Mouse (Mus musculus): ENCODE data around the gene Prss8. TPM values are rescaled to one million over a fixed set of nuclear protein-coding genes. Genes with fewer than 3 reads are reported as not detected.
A peak's percentile ranks its signal among the peaks of the same experiment; 100 is the strongest.
"Not testable (repeated sequence)": the region's sequence is repeated elsewhere in the genome, so short reads cannot be mapped to it uniquely, and the experiment has no call there.

The Prss8 gene
- polyA plus RNA-seq, 1 experiment from 2014 or later, result 3.4 TPM

DNA sequence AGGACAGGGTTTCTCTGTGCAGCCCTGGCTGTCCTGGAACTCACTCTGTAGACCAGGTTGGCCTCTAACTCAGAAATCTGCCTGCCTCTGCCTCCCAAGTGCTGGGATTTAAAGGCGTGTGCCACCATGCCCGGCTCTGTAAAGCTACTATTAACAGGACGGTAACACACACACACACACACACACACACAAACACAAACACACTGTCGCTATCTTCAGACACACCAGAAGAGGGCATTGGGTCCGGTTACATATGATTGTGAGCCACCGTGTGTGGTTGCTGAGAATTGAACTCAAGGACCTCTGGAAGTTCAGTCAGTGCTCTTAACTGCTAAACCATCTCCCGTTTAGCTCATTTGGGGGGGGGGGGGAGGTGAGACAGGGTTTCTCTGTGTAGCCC is 34.0 kb downstream of the Prss8 start:
- not testable (repeated sequence) for H3K4me2 ChIP-seq (replicated peaks; ENCODE audit: low read depth, low read length); H3K9ac ChIP-seq (ENCODE audit: low read depth, low read length); H3K9me3 ChIP-seq (ENCODE audit: control insufficient read depth, low read length); H3K36me3 ChIP-seq (ENCODE audit: control insufficient read depth, insufficient read depth, low read length); H3K27me3 ChIP-seq (ENCODE audit: control insufficient read depth, insufficient read depth, low read length); DNase-seq (ENCODE audit: low spot score); H3K4me1 ChIP-seq (replicated peaks; ENCODE audit: control insufficient read depth, insufficient read depth, low read length); H3K27ac ChIP-seq (ENCODE audit: low read depth, low read length)
- peak; percentile 15 for ATAC-seq (ENCODE audit: low FRiP score)
- WGBS, result 70% methylated on average over 7 of the region's 7 CpGs
- H3K4me3 ChIP-seq (ENCODE audit: low read depth, low read length), result peak overlapping the region; percentile 12; the same call in 1 of the 2 replicates

DNA sequence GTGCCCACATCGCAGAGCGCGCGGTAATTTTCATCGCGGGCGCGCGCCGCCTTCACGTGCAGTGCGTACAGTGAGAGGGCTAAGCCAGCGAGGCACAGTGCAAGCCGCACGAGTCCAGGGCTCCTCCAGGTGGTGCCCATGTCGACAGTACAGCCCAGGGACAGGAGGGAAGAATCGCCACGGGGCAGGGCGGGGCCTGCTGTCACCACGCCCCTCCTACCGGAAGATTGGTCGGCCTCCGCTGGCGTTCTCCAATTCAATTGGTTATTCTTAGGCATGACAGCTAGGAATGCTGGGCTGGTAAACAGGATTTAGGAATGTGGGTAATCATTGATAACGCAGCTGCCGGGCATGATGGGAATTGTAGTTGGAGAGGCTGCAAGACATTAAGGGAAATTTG is 34.5 kb downstream of the Prss8 start, which contains the start of the genes Gm21974 and Vkorc1:
Gene Gm21974 (minus strand): TSS at position 13 of the 400 bp plus-strand sequence.
Gene Vkorc1 (minus strand): TSS at position 176 of the 400 bp plus-strand sequence.
- ATAC-seq (ENCODE audit: low FRiP score), result peak; percentile 98
- H3K4me2 ChIP-seq (replicated peaks; ENCODE audit: low read depth, low read length), result peak within 1 kb of the TSS; percentile 59
- no peaks in the 10 kb centered on the region; the same call in 1 of the 2 replicates for H3K4me1 ChIP-seq (replicated peaks; ENCODE audit: control insufficient read depth, insufficient read depth, low read length)
- no peaks in the 10 kb centered on the region for H3K27me3 ChIP-seq (ENCODE audit: control insufficient read depth, insufficient read depth, low read length)
- peak within 1 kb of the TSS; percentile 56 for H3K27ac ChIP-seq (ENCODE audit: low read depth, low read length)
- H3K9ac ChIP-seq (ENCODE audit: low read depth, low read length), result peak within 1 kb of the TSS; percentile 52
- H3K4me3 ChIP-seq (ENCODE audit: low read depth, low read length), result peak within 1 kb of the TSS; percentile 51
- WGBS, result 1% methylated on average over 26 of the region's 26 CpGs
- H3K9me3 ChIP-seq (ENCODE audit: control insufficient read depth, low read length), result no peaks in the 10 kb centered on the region
- no peaks in the 10 kb centered on the region for H3K36me3 ChIP-seq (ENCODE audit: control insufficient read depth, insufficient read depth, low read length)
- peak; percentile 94 for DNase-seq (ENCODE audit: low spot score)

DNA sequence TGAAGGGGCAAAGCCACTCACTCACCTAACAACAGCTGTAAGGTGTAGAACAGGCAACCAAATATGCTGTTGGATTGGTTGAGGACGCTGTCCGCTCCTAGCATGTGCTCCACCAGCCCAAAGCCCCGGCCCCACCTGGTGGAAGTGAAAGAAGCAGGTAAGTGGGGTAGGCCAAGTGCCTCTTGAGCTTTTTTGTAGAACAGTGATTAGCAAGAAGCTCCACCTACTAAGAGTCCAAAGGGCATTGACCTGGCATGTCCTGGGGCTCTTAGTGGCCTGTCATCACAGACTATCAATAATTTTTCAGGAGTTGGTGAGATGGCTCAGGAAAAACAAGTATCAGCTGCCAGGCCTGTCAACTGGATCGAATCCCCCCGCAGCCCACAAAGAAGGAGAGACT is 35.4 kb downstream of the Prss8 start:
- 91% methylated on average over 5 of the region's 5 CpGs for WGBS
- H3K4me2 ChIP-seq (replicated peaks; ENCODE audit: low read depth, low read length), result no peak overlapping the region; the same call in 1 of the 2 replicates
- no peaks in the 10 kb centered on the region for H3K36me3 ChIP-seq (ENCODE audit: control insufficient read depth, insufficient read depth, low read length)
- no peaks in the 10 kb centered on the region for H3K9me3 ChIP-seq (ENCODE audit: control insufficient read depth, low read length)
- H3K4me3 ChIP-seq (ENCODE audit: low read depth, low read length), result no peak overlapping the region
- no peak overlapping the region for H3K27ac ChIP-seq (ENCODE audit: low read depth, low read length)
- no peaks in the 10 kb centered on the region for H3K27me3 ChIP-seq (ENCODE audit: control insufficient read depth, insufficient read depth, low read length)
- DNase-seq (ENCODE audit: low spot score) (no peak), ATAC-seq (ENCODE audit: low FRiP score) (no peak)
- no peak overlapping the region for H3K9ac ChIP-seq (ENCODE audit: low read depth, low read length)
- no peaks in the 10 kb centered on the region; the same call in 1 of the 2 replicates for H3K4me1 ChIP-seq (replicated peaks; ENCODE audit: control insufficient read depth, insufficient read depth, low read length)

DNA sequence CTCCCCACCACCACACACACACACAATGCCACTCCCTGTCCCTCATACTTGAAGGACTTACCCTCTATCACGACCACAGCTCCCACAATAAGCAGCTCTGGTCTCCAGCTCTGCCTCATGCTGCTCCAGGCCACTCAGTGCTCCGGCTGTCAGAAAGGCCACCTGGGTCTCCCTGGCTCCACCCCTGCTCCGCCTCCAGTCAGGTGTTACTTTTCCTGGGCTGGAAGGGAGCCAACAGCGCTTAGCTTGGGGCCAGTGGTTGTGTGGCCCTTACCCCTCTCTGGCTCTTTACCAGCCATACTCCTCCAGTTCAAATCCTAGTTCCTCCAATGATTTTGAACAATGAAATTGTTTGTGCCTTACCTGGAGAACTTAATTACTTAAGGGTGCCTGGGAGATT is 39.1 kb downstream of the Prss8 start, which contains the start of gene Prss53:
Gene Prss53 (minus strand): TSS at position 173 of the 400 bp plus-strand sequence.
- WGBS, result 45% methylated on average over 4 of the region's 4 CpGs

GRCm38 (mm10) chr7:127888821-127889220 is 41.1 kb downstream of the Prss8 start:
- Histone ChIP-seq H3K4me3 (ENCODE audit: low read depth, low read length) (no peak overlapping the region), H3K4me1 (replicated peaks; ENCODE audit: control insufficient read depth, insufficient read depth, low read length) (no peaks in the 10 kb centered on the region; the same call in 1 of the 2 replicates), H3K4me2 (replicated peaks; ENCODE audit: low read depth, low read length) (no peak overlapping the region), H3K27me3 (ENCODE audit: control insufficient read depth, insufficient read depth, low read length) (no peaks in the 10 kb centered on the region), H3K9me3 (ENCODE audit: control insufficient read depth, low read length) (no peaks in the 10 kb centered on the region), H3K9ac (ENCODE audit: low read depth, low read length) (no peak overlapping the region), H3K36me3 (ENCODE audit: control insufficient read depth, insufficient read depth, low read length) (peaks cover 12% of the 10 kb centered on the region; the same call in 1 of the 2 replicates), H3K27ac (ENCODE audit: low read depth, low read length) (no peak overlapping the region)
- WGBS, result 85% methylated on average over 3 of the region's 3 CpGs
- DNase-seq (ENCODE audit: low spot score) (no peak), ATAC-seq (ENCODE audit: low FRiP score) (no peak)

More for the DNA sequence above, 39.1 kb downstream of the Prss8 start, which contains the start of gene Prss53:
- Histone ChIP-seq H3K9me3 (ENCODE audit: control insufficient read depth, low read length) (no peaks in the 10 kb centered on the region), H3K27ac (ENCODE audit: low read depth, low read length) (no peak within 1 kb of the TSS), H3K9ac (ENCODE audit: low read depth, low read length) (no peak within 1 kb of the TSS), H3K4me2 (replicated peaks; ENCODE audit: low read depth, low read length) (no peak within 1 kb of the TSS), H3K4me1 (replicated peaks; ENCODE audit: control insufficient read depth, insufficient read depth, low read length) (no peaks in the 10 kb centered on the region; the same call in 1 of the 2 replicates), H3K36me3 (ENCODE audit: control insufficient read depth, insufficient read depth, low read length) (peaks cover 5% of the 10 kb centered on the region; the same call in 1 of the 2 replicates), H3K4me3 (ENCODE audit: low read depth, low read length) (no peak within 1 kb of the TSS), H3K27me3 (ENCODE audit: control insufficient read depth, insufficient read depth, low read length) (no peaks in the 10 kb centered on the region)
- no peak for ATAC-seq (ENCODE audit: low FRiP score)
- DNase-seq (ENCODE audit: low spot score), result no peak

DNA sequence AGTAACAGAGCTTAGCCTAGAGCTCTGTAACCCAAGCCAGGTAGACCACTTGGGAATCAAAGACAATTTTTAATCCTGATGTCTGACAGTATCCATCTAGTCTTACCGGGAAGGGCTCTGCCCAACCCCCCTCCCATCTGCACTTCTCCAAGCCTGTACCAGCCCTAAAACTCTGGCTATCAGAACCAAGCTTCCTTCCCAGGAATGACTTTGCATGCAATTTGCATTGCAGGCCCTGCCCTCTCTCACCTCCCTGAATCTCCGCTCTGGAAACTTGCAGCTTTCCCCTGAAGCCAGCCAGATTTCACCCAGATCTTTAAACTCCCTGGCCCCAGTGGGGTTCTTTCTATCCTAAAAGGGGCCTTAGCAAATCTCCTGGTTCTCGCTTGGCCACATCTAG is 42.1 kb downstream of the Prss8 start:
- Histone ChIP-seq H3K9me3 (ENCODE audit: control insufficient read depth, low read length) (no peaks in the 10 kb centered on the region), H3K27ac (ENCODE audit: low read depth, low read length) (no peak overlapping the region), H3K9ac (ENCODE audit: low read depth, low read length) (no peak overlapping the region), H3K4me3 (ENCODE audit: low read depth, low read length) (no peak overlapping the region), H3K36me3 (ENCODE audit: control insufficient read depth, insufficient read depth, low read length) (peaks cover 15% of the 10 kb centered on the region; the same call in 1 of the 2 replicates), H3K4me1 (replicated peaks; ENCODE audit: control insufficient read depth, insufficient read depth, low read length) (no peaks in the 10 kb centered on the region; the same call in 1 of the 2 replicates), H3K27me3 (ENCODE audit: control insufficient read depth, insufficient read depth, low read length) (no peaks in the 10 kb centered on the region), H3K4me2 (replicated peaks; ENCODE audit: low read depth, low read length) (no peak overlapping the region)
- WGBS, result 88% methylated on average over 3 of the region's 3 CpGs
- ATAC-seq (ENCODE audit: low FRiP score), result no peak
- no peak for DNase-seq (ENCODE audit: low spot score)

DNA sequence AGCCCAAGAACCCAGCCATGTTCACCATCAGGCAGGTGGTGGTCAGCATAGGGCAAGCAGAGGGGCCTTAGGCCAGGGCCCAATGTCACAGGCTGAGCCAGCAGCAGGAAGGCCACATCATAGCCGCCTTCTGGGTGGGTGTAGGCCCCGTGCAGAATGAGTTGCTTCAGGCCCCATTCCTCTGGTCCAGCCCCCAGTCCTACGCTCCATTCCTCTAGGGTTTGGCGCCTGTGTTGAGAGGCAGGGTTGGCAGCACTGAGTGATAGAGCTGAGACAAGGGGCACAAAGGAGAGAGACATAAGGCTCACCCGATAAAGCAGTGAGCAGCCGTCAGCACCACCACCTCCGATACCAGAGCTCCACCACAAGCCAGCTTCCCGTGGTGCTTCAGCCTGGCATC is 42.7 kb downstream of the Prss8 start:
- Histone ChIP-seq H3K4me2 (replicated peaks; ENCODE audit: low read depth, low read length) (no peak overlapping the region), H3K27ac (ENCODE audit: low read depth, low read length) (no peak overlapping the region), H3K36me3 (ENCODE audit: control insufficient read depth, insufficient read depth, low read length) (peaks cover 17% of the 10 kb centered on the region; the same call in 1 of the 2 replicates), H3K9me3 (ENCODE audit: control insufficient read depth, low read length) (no peaks in the 10 kb centered on the region), H3K9ac (ENCODE audit: low read depth, low read length) (no peak overlapping the region), H3K27me3 (ENCODE audit: control insufficient read depth, insufficient read depth, low read length) (no peaks in the 10 kb centered on the region), H3K4me1 (replicated peaks; ENCODE audit: control insufficient read depth, insufficient read depth, low read length) (no peaks in the 10 kb centered on the region; the same call in 1 of the 2 replicates), H3K4me3 (ENCODE audit: low read depth, low read length) (no peak overlapping the region)
- no peak for DNase-seq (ENCODE audit: low spot score)
- ATAC-seq (ENCODE audit: low FRiP score), result no peak
- WGBS, result 88% methylated on average over 8 of the region's 8 CpGs

DNA sequence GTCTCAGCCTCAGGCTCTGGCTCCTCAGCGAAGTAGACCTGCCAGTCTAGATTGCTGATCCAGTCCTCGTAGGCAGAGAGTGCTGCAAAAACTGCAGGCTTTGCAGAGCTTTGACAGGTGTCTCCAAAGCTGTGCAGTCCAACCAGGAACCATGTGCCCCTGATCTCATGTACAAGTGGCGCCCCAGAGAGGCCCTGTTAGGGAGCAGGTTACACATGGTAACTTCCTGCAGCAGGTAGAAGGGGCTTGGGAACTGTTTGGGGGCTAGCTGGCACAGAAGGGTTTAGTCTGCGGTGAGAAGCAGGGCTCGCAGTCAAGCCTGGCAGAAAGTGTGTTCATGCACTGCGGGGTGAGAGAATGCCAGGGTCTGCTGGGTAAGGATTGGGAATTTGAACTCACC is 43.4 kb downstream of the Prss8 start:
- ATAC-seq (ENCODE audit: low FRiP score) (no peak), DNase-seq (ENCODE audit: low spot score) (no peak)
- Histone ChIP-seq H3K4me2 (replicated peaks; ENCODE audit: low read depth, low read length) (no peak overlapping the region), H3K27ac (ENCODE audit: low read depth, low read length) (no peak overlapping the region), H3K4me3 (ENCODE audit: low read depth, low read length) (no peak overlapping the region), H3K27me3 (ENCODE audit: control insufficient read depth, insufficient read depth, low read length) (no peaks in the 10 kb centered on the region), H3K9me3 (ENCODE audit: control insufficient read depth, low read length) (no peaks in the 10 kb centered on the region), H3K9ac (ENCODE audit: low read depth, low read length) (0 out of 2 replicates have a peak overlapping the region, but pooled peaks have one; percentile 3), H3K36me3 (ENCODE audit: control insufficient read depth, insufficient read depth, low read length) (peaks cover 21% of the 10 kb centered on the region), H3K4me1 (replicated peaks; ENCODE audit: control insufficient read depth, insufficient read depth, low read length) (no peaks in the 10 kb centered on the region; the same call in 1 of the 2 replicates)
- 91% methylated on average over 6 of the region's 6 CpGs for WGBS

- WGBS, result 82% methylated on average over 6 of the region's 6 CpGs
- H3K4me3 ChIP-seq (ENCODE audit: low read depth, low read length), result no peak overlapping the region
- no peak overlapping the region for H3K27ac ChIP-seq (ENCODE audit: low read depth, low read length)
- peaks cover 24% of the 10 kb centered on the region for H3K36me3 ChIP-seq (ENCODE audit: control insufficient read depth, insufficient read depth, low read length)
- no peak for ATAC-seq (ENCODE audit: low FRiP score)
- H3K9me3 ChIP-seq (ENCODE audit: control insufficient read depth, low read length), result no peaks in the 10 kb centered on the region
- no peak for DNase-seq (ENCODE audit: low spot score)
- no peaks in the 10 kb centered on the region; the same call in 1 of the 2 replicates for H3K4me1 ChIP-seq (replicated peaks; ENCODE audit: control insufficient read depth, insufficient read depth, low read length)
- H3K27me3 ChIP-seq (ENCODE audit: control insufficient read depth, insufficient read depth, low read length), result no peaks in the 10 kb centered on the region
- no peak overlapping the region for H3K4me2 ChIP-seq (replicated peaks; ENCODE audit: low read depth, low read length)
- H3K9ac ChIP-seq (ENCODE audit: low read depth, low read length), result no peak overlapping the region
These were observed 44.0 kb downstream of the Prss8 start for GRCm38 (mm10) chr7:127885951-127886350.
